Mouse (Mus musculus) telencephalon, adult 2 months (tissue): ENCODE results near the gene Dtd2.

ENCODE experiments used
- DNase-seq: peaks from one replicate; pipeline ENCODE4 v3.0.0-alpha.2; 2011; ENCODE audit warnings: low read depth, low spot score

Gene Dtd2

DNA sequence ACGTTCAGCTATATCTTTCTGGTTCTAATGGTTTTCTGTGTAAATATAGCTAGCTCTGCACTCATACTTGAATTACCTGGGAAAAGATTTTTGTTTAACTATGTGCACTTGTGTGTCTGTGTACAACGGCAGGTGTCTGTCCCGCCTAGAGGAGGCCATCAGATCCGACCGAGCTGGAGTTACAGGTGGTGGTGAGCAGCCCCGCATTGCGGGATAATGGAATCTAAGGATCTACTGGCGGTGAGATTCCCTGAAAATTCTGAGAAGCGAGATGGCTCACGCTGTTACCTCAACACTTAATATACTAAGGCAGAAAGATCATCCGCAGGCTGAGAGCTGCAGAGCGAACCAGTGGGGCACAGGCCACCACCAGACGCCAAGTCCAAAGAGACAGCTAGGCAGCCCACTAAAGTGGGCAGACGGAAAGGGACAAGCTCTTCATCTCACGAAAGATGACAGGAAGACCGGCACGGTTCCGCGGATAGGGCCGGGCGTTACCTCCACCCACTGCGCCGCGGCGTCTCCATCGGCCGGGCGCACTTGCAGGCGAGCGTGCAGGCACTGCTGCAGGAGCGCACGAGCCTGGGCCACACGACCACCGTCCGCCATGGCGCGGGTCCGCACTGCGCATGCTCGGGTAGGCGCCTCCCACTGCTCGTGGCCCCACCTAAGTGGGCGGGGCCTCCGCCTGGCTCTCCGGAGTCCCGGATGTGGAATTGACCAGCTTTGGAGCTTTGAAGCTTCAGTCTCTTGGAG lies at the start of gene Dtd2:
Dtd2 (minus strand) TSS at position 625 of the 756 bp plus-strand sequence.
- peak; percentile 66 for DNase-seq

DNA sequence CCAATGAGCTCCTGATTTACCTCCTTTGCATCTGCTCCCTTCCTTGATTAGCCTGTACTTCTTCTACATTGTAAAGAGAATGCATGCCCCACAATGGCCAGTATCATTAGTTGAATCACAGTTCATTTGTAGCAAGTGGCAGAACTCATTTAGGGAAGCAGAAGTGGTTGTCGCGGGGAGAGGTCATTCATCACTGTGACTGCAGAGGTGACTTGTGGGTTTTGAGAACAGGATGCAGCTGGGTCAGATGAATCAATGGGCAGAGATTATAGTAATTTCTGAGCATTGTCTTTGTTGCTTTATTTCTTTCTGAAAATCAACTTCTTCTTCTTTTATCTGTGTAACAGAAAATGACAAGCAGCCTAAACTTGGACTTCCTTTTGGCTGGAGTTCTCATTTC lies 43.0 kb upstream of the Dtd2 start:
- DNase-seq, result no peak

DNA sequence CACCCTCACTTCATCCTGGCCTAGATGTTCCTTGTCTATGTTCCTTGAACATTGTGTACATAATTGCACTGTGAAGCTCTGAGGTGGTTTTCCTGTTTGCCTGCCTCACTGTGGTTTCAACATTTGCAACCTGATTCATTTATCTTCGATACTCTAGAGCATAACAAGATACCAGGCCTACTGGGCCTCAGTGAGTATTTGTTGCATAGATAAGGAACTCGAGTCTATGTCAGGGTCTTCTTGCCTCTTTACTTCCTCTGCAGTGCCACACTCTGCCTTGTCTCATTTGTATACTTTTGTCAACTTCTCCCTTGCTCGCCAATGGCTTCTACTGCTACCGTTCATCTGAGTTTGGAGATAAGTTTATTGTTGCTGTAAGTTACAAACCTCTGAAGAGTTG lies 40.1 kb upstream of the Dtd2 start:
- no peak for DNase-seq

DNA sequence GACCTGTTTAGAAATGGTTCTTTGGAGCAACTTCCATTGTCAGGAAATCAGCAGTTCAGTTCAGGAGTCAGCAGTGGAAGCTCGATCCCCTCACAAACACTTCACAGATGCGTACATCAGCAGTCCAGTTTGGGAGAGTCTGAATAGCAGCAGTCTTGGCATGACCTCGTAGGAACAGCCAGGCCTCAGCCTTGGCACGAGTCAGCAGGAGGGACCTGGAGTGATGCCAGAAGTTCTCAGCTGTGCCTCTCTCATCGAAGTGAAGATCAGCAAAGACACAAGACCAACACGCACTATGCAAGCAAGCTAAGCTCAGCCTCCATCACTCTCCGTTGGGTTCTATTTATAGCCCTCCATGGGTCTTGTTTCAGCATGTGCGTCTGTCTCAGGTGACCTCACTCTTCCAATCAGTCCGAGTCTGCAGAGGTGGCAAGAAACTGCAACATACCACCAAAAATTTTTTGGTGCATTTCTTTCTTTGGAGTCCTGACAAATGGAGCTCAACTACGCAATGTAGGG lies 36.6 kb upstream of the Dtd2 start:
- no peak for DNase-seq

DNA sequence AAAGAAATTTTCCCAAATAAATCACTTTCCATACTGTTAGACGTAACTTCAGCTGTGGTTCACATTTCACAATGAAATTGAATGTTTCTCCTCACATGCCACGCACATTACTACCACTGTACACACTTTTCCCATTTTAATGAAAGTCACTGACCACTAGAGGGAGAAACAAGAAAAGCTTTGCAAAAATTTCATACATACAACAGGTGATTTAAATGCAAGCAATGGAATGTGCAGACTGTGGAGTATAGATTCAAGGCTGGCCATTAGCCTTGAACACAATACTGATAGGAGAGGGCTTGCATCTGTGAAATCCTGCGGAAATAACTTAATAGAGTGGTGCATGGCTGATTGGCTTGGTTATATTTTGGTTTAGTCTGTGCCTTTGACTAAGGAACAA lies 32.1 kb upstream of the Dtd2 start:
- no peak for DNase-seq

DNA sequence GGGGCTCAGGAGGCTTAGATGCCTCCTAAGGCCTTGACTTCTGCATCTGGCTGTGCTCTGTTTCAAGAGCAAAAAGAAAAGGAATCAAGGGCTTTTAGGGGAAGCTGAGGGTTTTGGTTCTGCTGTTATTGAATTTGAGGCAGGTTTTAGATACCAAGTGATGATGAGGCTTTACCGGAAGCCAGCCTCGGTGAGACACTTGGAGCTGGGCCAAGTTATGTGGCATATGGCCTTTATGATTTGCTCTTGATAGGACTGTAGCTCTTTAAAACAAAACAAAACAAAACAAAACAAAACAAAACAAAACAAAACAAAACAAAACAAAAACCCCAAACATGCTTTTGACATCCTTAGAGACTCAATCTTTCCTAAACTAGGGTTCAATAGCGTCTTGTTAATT lies 28.7 kb upstream of the Dtd2 start:
- no peak for DNase-seq

DNA sequence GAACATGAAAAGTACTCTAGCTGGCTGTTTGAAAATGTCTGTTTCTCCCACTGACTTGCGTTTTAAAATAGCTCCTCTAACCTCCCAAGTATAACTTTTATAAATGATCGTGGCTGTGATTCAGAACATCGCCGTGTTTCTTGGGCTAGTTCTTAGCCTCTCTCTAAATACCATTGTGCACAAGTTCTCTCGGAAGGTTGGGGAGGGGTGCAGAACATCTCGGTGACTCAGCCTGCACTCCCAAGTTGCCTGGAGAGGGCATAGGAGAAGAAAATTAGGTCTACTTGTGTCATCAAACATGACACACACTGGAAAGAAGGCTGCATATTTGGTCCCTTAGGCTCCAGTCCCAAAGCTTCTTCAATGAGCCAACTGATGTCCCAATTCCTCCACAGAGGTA lies 26.0 kb upstream of the Dtd2 start:
- DNase-seq, result no peak

DNA sequence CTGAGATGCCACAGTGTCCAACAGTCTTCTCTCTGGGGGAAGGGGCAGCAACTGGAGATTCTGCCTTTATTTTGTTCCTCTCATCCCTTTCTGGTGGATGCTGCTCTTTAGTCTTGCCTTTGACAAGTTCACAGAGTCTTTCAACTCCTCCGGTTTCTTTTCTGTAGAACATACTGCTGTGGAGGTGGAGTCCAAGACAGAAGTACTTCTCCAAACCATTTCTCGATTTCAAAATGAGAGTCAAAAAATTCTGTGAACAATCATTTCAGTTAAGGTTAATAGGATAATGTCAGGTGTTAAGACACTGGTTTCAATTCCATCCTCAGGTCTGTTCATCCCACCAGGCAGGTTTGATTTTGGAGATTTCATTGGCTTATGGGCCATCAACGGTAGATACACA lies 21.7 kb upstream of the Dtd2 start, which contains the start of gene Gpr33:
Gpr33 (minus strand) TSS at position 101 of the 400 bp plus-strand sequence.
- no peak for DNase-seq

DNA sequence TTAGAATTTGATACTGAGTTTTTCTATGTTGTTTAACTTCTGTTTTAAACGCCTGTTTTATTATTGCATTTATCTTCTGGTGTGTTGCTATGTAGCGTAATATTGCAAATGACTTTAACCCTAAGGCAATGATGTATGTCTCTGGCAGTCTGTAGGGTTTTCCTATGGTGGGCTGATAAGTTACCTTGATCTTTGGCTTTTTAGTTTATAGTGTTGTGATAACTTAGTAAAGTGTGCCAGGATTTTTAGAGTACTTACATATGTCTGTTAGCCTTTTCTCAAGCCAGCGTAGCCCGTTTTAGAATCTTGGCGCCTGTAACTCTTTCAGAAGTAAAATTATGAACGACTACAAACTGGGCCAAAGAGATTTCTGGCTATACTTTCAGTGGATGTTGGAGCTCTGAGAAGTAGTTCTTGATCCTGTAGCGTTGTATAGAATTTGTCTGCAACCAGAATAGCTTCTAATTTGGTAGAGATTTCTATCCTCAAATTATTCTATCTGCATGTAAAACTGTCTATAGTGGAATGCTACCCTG lies 8.3 kb upstream of the Dtd2 start:
- DNase-seq, result no peak

DNA sequence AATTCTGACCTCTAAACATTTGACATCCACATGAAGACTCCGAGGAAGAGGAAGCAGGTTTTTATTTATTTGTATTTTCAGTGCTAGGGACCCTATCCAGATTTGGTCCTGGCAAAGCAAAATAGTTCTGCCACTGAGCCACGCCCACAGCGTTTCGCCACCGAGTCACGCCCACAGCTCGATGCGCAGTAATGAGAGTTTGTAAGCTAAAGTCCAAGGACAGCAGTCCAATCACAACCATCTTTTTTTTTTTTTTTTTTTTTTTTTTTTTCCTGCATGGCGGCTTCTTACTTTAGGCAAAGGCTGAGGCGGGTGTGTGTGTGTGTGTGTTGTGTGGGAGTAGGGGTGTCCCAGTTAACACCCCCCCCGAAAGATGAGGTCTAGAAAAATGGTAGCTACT lies 7.7 kb upstream of the Dtd2 start:
- no peak for DNase-seq

DNA sequence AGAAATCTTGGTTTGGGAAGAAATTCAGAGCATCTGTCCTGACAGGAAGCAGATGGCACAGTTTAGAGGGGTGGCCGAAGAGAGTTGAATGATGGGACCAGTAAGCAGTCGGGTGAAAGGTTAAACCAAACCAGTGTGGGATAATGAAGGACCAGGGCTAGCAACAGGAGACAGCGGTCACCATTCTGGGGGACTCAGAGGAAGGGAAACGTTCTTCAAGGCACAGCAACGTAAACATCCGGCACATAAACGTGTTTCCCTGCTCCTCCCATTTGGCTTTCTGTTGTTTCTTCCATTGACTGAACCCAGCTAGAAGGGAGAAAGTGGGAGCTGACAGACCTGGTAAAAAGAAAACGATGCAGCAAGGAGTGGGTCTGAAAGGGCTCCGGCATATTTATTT lies 7.0 kb upstream of the Dtd2 start:
- DNase-seq, result no peak

DNA sequence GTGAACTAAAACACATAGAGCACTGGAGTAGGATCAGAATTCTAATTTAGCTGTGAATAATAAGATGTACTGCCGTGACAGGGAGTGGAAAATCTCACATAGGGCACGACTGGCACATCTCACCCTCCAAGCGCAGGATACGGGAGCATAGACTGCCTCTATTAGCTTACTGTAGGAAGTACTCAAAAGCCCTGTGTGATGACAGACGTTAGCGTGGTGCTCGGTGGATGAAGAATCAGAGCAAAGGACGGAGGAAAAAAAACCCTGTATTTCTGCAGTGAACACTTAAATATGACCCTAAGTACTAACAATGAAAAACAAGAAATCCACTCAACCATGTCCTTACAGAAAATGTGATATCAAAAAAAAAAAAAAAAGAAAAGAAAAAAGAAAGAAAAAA lies 5.9 kb upstream of the Dtd2 start:
- no peak for DNase-seq

DNA sequence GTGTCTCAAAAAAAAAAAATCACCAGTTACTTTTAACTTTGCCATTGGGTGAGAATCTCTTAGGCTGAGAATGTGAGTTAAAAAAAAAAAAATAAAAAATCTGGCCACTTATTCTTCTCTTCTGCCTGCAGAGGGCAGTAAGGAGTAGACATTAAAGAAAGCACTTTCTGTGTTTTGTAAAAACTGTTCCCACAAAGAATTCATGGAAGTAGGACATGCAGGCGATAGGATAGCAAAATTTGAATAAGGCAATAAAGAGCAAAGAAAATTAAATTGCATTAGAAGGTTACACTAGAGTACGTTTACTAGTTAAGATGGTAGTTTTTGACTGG lies 4.3 kb upstream of the Dtd2 start:
- no peak for DNase-seq

DNA sequence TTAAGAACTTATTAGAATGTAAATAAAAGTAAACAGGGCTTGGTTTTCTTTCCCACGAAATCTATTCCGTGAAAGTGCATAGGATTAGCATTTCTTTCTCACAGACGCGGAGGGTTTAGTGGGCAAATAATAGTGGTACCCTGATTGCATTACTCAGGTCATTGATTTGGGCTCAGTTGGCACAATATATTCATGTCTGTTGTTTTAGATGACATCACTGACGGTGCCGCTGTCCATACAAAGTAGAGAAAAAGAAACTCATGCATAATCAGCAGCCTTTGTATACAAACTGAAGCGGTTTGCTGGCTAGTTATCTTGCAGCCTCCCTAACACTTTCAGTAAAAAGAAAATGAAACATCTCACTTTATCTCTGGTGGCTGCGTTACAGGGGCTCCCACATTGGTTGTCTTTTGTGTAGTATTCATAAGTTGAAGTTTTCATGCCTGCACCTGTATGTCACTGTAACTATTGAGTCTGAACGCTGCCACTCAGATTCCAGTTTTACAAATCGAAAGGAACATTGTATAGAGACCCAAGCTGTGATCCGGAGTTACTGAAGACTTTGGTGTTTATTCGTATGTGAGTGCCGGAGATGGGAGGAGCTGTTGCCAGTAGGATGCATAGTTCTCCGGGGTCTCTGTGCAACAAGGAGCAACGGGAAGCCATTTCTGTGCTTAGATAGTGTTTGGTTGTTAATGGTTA lies 3.8 kb upstream of the Dtd2 start:
- no peak for DNase-seq

DNA sequence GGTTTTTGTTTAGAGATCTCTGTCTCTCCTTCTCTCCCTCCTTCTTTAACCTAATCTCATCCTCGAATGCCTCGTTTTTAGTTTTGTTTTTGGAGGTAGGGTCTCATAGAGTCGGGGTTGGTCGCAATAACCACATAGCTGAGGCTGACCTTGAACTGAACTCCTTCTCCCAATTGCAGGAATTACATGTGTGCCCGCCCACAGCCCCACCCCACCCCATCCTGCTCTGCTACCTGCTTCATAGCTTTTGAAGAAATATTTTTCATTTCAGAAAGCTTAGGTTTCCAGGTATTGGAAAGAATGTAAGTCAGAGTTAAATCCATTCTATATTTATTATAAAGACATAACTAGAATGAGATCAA lies 313 bp upstream of the Dtd2 start:
- no peak for DNase-seq

DNA sequence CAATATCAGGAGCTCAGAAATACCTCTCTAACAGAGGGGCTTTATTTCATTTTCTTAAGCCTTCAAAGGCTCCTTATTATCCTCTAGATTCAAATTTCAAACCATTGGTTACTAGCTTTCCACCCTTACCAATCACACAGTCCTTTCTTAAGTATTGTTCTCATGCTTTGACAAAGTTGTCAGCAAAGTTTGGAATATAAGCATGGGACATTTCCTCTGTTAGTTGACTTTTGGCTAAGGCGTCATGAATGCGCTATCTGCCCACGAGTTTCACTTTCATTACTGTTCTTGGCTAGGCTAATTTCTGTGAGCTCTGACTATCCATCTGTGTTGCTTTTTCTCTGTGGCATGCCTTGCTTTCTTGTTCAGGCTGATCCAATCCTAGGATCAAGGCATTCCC lies 3.6 kb downstream of the Dtd2 start:
- DNase-seq, result no peak

DNA sequence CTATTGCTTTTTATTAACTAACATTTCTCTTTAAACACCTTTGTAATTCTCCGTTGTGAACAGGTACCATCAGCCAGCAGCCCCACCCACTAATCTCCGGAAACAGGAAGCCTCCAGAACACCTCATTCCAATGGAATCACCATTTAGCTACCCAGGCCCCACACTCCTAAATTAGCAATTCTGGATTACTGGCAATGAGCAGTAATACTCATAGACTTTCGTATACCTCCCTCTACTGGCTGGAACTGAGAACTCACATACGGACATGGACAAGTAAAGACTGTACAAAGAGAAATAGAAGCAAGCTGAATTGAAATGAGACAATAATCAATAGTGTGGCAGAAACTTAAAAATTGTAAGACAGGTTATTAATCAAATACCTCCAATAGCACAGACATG lies 4.8 kb downstream of the Dtd2 start:
- DNase-seq, result peak; percentile 69

DNA sequence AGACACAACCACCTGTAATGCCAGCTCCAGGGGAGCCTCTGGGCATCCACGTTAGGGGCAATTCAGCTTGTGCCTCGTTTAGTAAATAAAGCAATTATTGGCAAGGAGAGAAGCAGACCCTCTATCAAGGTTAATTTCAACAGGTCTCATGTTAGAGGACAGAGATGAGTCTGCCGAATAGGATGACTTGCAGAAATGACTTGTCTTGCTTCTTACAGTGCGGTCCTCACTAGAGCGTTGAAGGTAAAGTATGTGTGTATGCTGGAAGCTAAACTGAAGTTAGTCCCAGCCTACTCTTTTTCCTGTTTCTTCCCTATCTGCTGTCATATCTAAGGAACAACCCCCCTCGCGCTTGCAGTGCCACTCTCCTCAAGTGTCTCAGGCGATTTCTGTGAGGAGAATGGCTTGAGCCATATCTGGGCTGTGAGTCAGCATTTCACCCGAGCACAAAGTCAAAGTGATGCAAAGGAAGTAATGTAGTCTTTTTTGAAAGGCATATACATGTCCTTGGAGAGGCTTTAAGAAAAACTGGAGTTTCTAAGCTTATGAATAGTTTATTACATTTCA lies 7.9 kb downstream of the Dtd2 start:
- no peak for DNase-seq

DNA sequence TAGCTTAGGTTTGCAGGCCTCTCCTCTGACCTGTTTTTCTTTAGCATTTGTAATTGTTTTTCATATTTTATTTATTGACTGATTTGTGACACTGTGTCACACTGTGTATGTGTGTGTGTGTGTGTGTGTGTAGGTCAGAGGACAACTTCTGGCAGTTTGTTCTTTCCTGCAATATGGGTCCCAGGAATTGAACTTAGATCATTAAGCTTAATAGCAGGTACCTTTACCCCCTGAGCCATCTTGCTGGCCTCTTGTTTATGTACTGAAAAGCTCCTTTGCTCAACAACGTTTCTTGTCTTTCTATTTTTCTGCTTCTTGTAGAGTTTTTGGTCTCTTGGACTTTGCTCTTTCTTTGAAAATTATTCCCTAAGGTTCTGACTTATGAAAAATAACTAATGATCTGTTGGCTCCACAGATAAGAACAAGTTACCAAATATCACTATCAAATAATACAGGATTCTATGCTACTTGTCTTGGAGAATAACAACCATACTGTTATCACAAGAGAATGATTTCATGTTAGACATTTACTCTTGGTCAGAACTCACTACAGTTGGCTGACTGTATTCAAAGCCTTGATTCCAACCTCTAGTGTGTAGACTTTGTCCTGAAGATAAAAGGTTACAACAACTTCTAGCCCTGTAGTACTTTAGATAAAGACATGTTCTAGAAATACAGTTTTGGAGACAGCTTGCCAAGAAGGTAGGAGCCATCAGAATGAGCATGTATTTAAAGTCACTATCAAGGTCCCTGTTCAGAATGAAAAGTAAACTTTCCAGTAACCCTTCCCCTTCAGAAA lies 10.4 kb downstream of the Dtd2 start:
- DNase-seq, result no peak

DNA sequence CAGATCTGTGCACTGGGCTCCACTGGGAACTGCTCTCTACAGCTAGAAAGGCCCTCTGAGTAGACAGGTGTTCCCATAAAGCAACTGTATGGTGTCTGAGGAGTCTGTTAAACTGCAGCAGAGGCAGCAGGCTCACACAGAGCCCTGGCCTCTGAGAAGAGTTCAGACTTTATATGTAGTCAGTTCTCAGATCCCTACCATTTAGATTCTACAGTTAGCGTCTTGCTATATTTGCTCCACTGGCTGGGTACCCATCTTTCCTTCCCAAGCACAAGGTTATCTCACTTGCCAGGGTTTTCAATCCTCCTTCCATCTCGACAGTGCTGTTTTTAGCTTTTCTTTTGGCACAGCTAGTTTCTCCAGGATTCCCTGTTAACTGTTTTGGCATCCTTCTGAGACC lies 15.7 kb downstream of the Dtd2 start:
- no peak for DNase-seq

DNA sequence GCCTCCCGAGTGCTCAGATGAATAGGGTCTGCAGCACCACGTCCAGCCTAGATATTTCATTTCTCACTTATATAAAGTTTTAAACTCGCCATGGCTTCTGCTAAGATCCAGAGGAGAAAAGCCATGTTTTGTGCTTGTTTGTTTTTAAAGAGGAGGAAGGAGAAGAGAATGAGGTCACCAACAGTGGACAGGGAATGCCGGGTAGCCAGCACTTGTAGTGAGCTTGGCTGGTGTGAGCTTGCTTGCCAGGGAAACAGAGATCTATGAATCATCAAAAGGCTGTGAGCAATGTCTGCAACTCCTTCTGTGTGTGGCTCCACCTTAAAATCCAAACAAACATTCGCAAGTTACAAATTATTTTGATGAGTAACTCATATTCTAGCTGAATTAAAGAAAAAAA lies 17.8 kb downstream of the Dtd2 start:
- DNase-seq, result no peak

DNA sequence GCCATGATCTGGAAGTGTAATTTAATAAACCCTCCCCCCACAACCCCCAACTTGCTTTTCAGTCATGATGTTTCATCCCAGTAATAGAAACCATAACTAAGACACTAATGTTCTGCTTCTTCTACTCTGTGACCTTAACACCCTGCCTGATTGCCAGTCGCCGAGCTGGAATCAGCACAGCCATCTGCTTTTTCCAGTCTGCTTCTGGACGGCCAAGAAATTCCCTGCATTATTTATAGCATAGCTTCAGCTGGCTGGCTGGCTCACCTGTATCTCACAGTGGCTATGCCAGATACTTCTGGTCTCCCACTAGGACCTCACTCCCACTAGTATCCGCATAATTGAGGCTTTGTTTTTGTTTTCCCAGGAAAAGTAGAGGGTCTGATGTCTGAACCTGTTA lies 20.5 kb downstream of the Dtd2 start:
- no peak for DNase-seq
